Mouse (Mus musculus): ENCODE measurements around the gene Myl7. TPM values are rescaled to one million over a fixed set of nuclear protein-coding genes. Genes with fewer than 3 reads are reported as not detected.

Gene Myl7
- polyA plus RNA-seq, 1 experiment from 2014 or later = 6.8 TPM

Other genes starting within 250 kb of the Myl7 start
- gene Mrps24, start 183.1 kb downstream of the Myl7 start, polyA plus RNA-seq (2015; fragmentation: Nextera tagmentation; extraction: Ambion mirVana) = 249 and 266 TPM in 2 replicates
- gene Urgcp, start 136.4 kb downstream of the Myl7 start, polyA plus RNA-seq (2015; fragmentation: Nextera tagmentation; extraction: Ambion mirVana) = 18.1 and 20.6 TPM in 2 replicates
- gene Dbnl, start 110.3 kb downstream of the Myl7 start, polyA plus RNA-seq (2015; fragmentation: Nextera tagmentation; extraction: Ambion mirVana) = 134 and 147 TPM in 2 replicates
- gene Pgam2, start 95.0 kb downstream of the Myl7 start, polyA plus RNA-seq (2015; fragmentation: Nextera tagmentation; extraction: Ambion mirVana) = 29.5 and 35.8 TPM in 2 replicates
- 8.7 and 9.5 TPM in 2 replicates for gene Polm, start 60.8 kb downstream of the Myl7 start, polyA plus RNA-seq (2015; fragmentation: Nextera tagmentation; extraction: Ambion mirVana)
- gene Aebp1, start 36.8 kb downstream of the Myl7 start, polyA plus RNA-seq (2015; fragmentation: Nextera tagmentation; extraction: Ambion mirVana) = 4.3 and 4.6 TPM in 2 replicates
- 97.0 and 118 TPM in 2 replicates for gene Pold2, start 20.5 kb downstream of the Myl7 start, polyA plus RNA-seq (2015; fragmentation: Nextera tagmentation; extraction: Ambion mirVana)
- 1.0 and 1.4 TPM in 2 replicates for gene Gck, start 51.3 kb upstream of the Myl7 start, polyA plus RNA-seq (2015; fragmentation: Nextera tagmentation; extraction: Ambion mirVana)
- gene Ykt6, start 56.9 kb upstream of the Myl7 start, polyA plus RNA-seq (2015; fragmentation: Nextera tagmentation; extraction: Ambion mirVana) = 52.7 and 55.1 TPM in 2 replicates
- 2.0 and 2.3 TPM in 2 replicates for gene Camk2b, start 167.6 kb upstream of the Myl7 start, polyA plus RNA-seq (2015; fragmentation: Nextera tagmentation; extraction: Ambion mirVana)